Mouse (Mus musculus) embryonic fibroblast, embryonic 13.5 days (primary cell): ENCODE data around the gene Ppp1r12b.

Experiments
- CTCF ChIP-seq: IDR thresholded peaks from 2 replicates; pipeline ENCODE4 v1.5.1; 2011; ENCODE audit warnings: mild to moderate bottlenecking, control low read depth, low read length, moderate library complexity, borderline replicate concordance; ENCODE audit not compliant: insufficient read depth
- POLR2A ChIP-seq: IDR thresholded peaks from 2 replicates; pipeline ENCODE4 v1.6.1; 2011; ENCODE audit warnings: low read depth, mild to moderate bottlenecking, control low read depth, low read length, moderate library complexity

GRCm38 (mm10) chr1:134757230-134757629 lies 198.5 kb downstream of the Ppp1r12b start:
- TF ChIP-seq CTCF = no peak
- TF ChIP-seq POLR2A = no peak
